ENCODE assay signal across 8 mouse cellular contexts in genomic region chrX:123103291-123104260, GRCm38 (mm10). TPM values are rescaled to one million over a fixed set of nuclear protein-coding genes. Genes with fewer than 3 reads are reported as not detected.
DNase-seq lines count a peak whose midpoint lies in the region; ATAC-seq and TF ChIP-seq lines count a peak whose summit lies in the region.

Gene Cldn34c1 (plus strand): TSS chrX:123103495.

- ATAC-seq in embryonic facial prominence, embryonic 15.5 days (ENCODE audit: insufficient number of reproducible peaks, low FRiP score, low TSS enrichment, low read depth) = peak; percentile 98
- ATAC-seq in limb, embryonic 12.5 days (ENCODE audit: insufficient number of reproducible peaks, insufficient read depth, low FRiP score, low TSS enrichment, low read depth) = peak; percentile 99
- peak; percentile 99 for ATAC-seq in midbrain, embryonic 13.5 days

- peak within 1 kb of the TSS; percentile 18; the same call in 1 of the 2 replicates for H3K9ac ChIP-seq in embryonic facial prominence, embryonic 15.5 days
- peak within 1 kb of the TSS; percentile 60 for H3K9ac ChIP-seq in limb, embryonic 12.5 days (replicated peaks)
- H3K9ac ChIP-seq in midbrain, embryonic 13.5 days (replicated peaks) = peak within 1 kb of the TSS; percentile 77

- H3K4me1 ChIP-seq in embryonic facial prominence, embryonic 15.5 days = no peaks in the 10 kb centered on the region
- no peaks in the 10 kb centered on the region for H3K4me1 ChIP-seq in limb, embryonic 12.5 days (replicated peaks)
- H3K4me1 ChIP-seq in midbrain, embryonic 13.5 days (replicated peaks) = no peaks in the 10 kb centered on the region
- H3K4me1 ChIP-seq in small intestine, adult 2 months (ENCODE audit: control insufficient read depth, insufficient read depth, insufficient read length, low read length) = no peaks in the 10 kb centered on the region

- peak; percentile 92 for DNase-seq in brain, adult 2 months (ENCODE audit: low read depth, low spot score)
- peak; percentile 76 for DNase-seq in heart, adult 8-10 months (ENCODE audit: low spot score)
- DNase-seq in kidney, adult 8-10 months = peak; percentile 73 to 78
- no peak for DNase-seq in adipocyte (ENCODE audit: low spot score)

- peak within 1 kb of the TSS; percentile 54 for H3K4me3 ChIP-seq in embryonic facial prominence, embryonic 15.5 days (replicated peaks)
- H3K4me3 ChIP-seq in limb, embryonic 12.5 days (replicated peaks) = peak within 1 kb of the TSS; percentile 51
- peak within 1 kb of the TSS; percentile 58 for H3K4me3 ChIP-seq in midbrain, embryonic 13.5 days (replicated peaks)
- H3K4me3 ChIP-seq in small intestine, adult 2 months (ENCODE audit: low read depth, low read length) = peak within 1 kb of the TSS; percentile 80

- no peak for TF ChIP-seq CTCF in small intestine, adult 2 months (IDR thresholded peaks at IDR 0.05; ENCODE audit: extremely low read depth, insufficient read length, insufficient replicate concordance, low read depth, low read length)

- peak within 1 kb of the TSS; percentile 93 for H3K27ac ChIP-seq in embryonic facial prominence, embryonic 15.5 days (replicated peaks)
- peak within 1 kb of the TSS; percentile 94 for H3K27ac ChIP-seq in limb, embryonic 12.5 days
- peak within 1 kb of the TSS; percentile 96 for H3K27ac ChIP-seq in midbrain, embryonic 13.5 days
- peak within 1 kb of the TSS; percentile 75 for H3K27ac ChIP-seq in small intestine, adult 2 months (ENCODE audit: insufficient read depth, low read depth, low read length)

- H3K27me3 ChIP-seq in embryonic facial prominence, embryonic 15.5 days = no peaks in the 10 kb centered on the region
- H3K27me3 ChIP-seq in limb, embryonic 12.5 days = no peaks in the 10 kb centered on the region
- no peaks in the 10 kb centered on the region for H3K27me3 ChIP-seq in midbrain, embryonic 13.5 days
- H3K27me3 ChIP-seq in small intestine, adult 2 months (ENCODE audit: control insufficient read depth, insufficient read depth, low read length) = no peaks in the 10 kb centered on the region

- peak within 1 kb of the TSS; percentile 42 for H3K4me2 ChIP-seq in embryonic facial prominence, embryonic 15.5 days (replicated peaks)
- H3K4me2 ChIP-seq in limb, embryonic 12.5 days = peak within 1 kb of the TSS; percentile 50
- H3K4me2 ChIP-seq in midbrain, embryonic 13.5 days (replicated peaks) = peak within 1 kb of the TSS; percentile 50

- H3K9me3 ChIP-seq in embryonic facial prominence, embryonic 15.5 days (replicated peaks) = no peaks in the 10 kb centered on the region
- no peaks in the 10 kb centered on the region for H3K9me3 ChIP-seq in limb, embryonic 12.5 days
- H3K9me3 ChIP-seq in midbrain, embryonic 13.5 days = no peaks in the 10 kb centered on the region

- no peaks in the 10 kb centered on the region for H3K36me3 ChIP-seq in embryonic facial prominence, embryonic 15.5 days
- H3K36me3 ChIP-seq in limb, embryonic 12.5 days = no peaks in the 10 kb centered on the region
- no peaks in the 10 kb centered on the region for H3K36me3 ChIP-seq in midbrain, embryonic 13.5 days
- no peaks in the 10 kb centered on the region for H3K36me3 ChIP-seq in small intestine, adult 2 months (ENCODE audit: control insufficient read depth, insufficient read depth, low read length)

- no peak for TF ChIP-seq POLR2A in small intestine, adult 2 months (IDR thresholded peaks at IDR 0.05; ENCODE audit: low read depth, low read length)

- WGBS in embryonic facial prominence, embryonic 15.5 days = 9% methylated on average over 63 of the region's 66 CpGs
- 9% methylated on average over 61 of the region's 66 CpGs for WGBS in limb, embryonic 12.5 days
- WGBS in midbrain, embryonic 13.5 days = 13% methylated on average over 59 of the region's 66 CpGs
- WGBS in small intestine, adult 2 months = 9% methylated on average over 51 of the region's 66 CpGs

RNA-seq across cellular contexts. Expression of gene Cldn34c1, which starts in this region (rescaled TPM):
- polyA plus RNA-seq in embryonic facial prominence, embryonic 15.5 days (2015; fragmentation: Nextera tagmentation; extraction: Ambion mirVana) = 11.6 and 13.3 TPM in 2 replicates
- total RNA-seq in heart, adult 8-10 months (2022) = 1 to 10 TPM; 1.3 to 4.1 (median 2.4) TPM
- 23.0 and 23.9 TPM in 2 replicates for polyA plus RNA-seq in limb, embryonic 12.5 days (2016; fragmentation: Nextera tagmentation; extraction: Ambion mirVana)
- 45.7 and 46.5 TPM in 2 replicates for polyA plus RNA-seq in midbrain, embryonic 13.5 days (2015; fragmentation: Nextera tagmentation; extraction: Ambion mirVana)
- 0.91 and 1.4 TPM in 2 replicates for polyA plus RNA-seq in small intestine, adult 2 months (2012; rRNA removed)

Comparison
In these comparisons a context has a peak if more than half of its experiments do, and no peak if none do; other contexts are left out.
1. H3K9ac ChIP-seq: peak in every context shown above with its lines; median percentile 77 in midbrain, embryonic 13.5 days; 60 in limb, embryonic 12.5 days; 18 in embryonic facial prominence, embryonic 15.5 days.